Mouse (Mus musculus) telencephalon, adult 2 months (tissue): ENCODE results near the gene Ankrd6.
A peak's percentile ranks its signal among the peaks of the same experiment; 100 is the strongest.

Experiments used
- DNase-seq: peaks from one replicate; pipeline ENCODE4 v3.0.0-alpha.2; 2011; ENCODE audit warnings: low read depth, low spot score

Ankrd6 gene

DNA sequence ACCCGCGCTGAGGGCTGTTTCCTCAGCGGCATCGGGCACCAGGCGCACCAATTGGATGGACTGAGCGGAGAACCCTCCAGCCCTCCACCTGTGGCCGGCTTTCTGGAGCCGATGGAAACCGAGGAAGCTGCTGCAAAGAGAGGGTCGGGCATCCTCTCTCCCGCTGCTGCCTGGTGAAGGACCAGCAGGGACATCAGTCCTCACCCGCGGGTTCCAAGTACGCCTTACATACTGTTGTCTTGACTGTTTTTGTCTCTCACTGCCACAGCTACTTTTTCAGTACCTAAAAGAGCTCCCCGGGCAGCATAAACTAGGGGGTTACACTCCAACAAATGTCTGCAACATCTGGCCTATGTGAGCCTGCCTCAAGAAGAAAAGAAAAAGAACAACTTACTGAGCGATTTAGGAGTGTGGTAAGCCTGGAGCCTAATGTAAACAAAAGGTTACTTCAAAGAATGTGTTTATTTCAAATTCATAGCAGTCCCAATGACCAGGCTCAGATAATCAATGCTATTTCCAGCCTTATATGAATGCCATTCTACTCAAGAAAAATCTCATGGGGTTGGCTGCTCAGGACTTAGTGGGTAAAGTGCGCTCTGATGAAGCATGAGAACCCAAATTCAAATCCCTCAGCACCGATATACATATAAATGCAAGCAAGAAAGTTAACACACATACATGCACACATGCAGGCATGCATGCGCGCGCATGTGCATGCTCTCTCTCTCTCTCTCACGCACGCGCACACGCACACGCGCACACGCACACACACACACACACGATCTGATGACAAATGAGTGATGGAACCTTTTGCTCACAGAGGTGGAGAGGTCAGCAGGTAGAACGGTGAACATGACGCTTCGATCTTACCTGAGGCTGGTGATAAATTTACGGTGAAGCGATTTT is 647 bp upstream of the Ankrd6 start:
- no peak for DNase-seq

DNA sequence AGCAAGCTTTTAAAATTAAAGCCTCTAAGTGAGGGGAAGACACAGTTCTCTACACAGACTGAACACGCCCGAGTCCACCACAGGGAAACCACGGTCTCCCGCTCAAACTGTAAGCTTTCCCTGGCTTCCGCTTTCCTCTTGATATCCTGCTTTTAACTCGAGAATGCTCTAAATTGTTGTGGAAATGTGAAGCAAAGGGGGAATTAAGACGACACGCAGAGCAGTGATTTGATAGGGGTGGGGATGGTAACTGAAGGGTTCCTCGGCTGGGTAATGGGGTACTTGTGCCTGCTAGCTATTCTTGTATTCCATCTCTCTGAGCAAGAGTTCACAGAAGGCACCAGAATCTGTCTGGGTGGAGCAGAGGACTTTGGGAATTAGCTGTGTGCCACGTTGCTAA is 1.9 kb downstream of the Ankrd6 start:
- DNase-seq: no peak

DNA sequence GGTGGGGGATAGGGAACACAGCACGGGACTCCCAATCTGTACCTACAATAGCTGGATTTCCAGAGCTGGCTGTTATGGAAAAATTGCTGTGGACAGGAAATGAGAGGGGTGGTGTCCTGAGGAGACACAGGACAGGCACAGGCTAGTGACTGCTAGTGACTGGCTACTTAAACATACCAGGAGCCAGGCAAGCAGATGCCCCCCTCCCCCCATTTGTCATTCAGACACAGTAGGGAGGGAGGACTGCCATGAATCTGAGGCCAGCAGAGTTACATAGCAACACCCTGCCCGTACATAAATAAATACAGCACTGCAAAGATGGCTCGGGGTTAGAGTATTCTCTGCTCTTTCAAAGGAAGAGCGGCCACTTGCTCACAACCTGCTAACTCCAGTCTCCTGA is 3.0 kb downstream of the Ankrd6 start:
- no peak for DNase-seq

DNA sequence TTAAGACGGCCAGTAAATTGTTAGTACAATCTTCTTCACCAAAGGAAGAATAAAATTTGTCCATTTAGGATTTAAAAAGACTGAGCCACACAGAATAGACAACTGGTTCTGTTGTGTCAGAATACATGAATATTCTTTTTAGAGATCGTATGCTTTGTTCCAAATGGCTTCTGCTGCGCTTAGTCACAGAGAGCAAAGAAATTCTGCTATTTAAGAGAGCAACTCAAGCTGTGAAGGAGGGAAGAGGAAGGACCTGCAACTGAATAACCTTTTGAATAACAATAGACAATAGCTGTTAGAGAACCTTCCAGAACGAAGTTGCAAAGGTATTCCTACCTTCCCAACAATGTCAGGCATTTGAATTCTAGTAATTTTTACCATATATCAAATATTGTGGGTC is 9.7 kb downstream of the Ankrd6 start:
- DNase-seq: no peak

DNA sequence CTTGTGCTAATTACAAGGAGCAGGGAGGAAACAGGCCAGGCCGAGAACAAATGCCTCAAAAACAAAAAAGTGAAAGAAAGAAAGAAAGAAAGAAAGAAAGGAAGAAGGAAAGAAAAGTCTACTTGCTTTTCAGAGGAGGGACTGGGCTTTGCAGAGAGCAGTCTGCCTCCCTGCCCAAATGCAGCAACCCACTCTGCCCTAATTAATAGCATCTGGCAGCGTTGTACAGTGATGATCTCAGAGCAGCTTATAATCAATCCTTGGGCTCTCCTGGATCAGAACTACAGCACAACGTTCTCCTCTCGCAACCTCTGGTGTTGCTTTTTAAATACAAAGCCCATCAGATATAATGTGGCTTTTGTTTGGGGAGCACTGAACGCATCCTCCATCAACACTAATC is 10.7 kb downstream of the Ankrd6 start:
- DNase-seq: no peak

DNA sequence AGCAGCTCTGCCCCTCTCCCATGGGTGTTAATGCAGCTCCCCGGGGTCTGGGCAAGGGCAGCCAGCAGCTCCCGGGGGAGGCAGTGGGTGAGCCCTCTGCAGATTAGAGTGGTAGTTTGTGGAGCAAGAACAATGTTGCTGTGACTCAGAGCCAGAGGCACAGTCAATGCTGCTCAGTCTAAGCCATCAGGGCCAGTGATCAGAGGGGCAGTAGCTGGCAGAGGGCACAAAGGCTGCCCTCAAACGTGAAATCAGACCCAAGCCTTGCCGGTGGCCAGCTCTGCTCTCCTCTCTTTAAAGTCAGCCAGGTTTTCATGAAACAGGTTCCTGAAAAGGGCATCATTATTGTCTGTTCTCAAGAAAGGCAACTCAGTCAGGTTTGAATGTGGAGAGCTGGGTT is 11.1 kb downstream of the Ankrd6 start:
- no peak for DNase-seq

DNA sequence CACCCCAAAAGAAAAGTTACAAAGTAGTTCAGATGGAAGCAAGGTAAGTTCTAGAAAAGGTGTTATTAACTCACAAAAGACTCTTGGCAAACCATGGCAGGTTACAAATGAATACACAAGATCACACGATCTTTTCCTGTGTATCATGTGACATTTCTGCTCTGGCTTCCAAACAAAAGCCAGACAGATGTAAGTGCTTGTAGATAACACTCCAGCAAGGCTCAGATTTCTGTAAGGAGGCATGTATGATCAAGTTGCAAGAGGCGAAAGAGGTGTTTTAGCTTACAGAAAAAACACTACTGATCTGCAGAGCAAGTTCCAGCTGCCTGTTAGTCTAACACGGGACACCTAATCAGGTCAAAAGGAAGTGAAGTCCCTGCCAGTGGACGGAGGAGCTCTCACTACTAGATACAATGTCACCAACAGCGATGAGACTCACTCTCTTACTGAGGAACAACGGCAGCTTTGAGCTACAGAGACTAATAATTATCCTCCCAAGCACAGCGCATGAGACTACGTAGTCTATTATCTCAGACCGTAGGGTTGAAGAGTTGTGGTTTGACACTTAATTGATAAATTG is 13.8 kb downstream of the Ankrd6 start:
- DNase-seq: no peak

DNA sequence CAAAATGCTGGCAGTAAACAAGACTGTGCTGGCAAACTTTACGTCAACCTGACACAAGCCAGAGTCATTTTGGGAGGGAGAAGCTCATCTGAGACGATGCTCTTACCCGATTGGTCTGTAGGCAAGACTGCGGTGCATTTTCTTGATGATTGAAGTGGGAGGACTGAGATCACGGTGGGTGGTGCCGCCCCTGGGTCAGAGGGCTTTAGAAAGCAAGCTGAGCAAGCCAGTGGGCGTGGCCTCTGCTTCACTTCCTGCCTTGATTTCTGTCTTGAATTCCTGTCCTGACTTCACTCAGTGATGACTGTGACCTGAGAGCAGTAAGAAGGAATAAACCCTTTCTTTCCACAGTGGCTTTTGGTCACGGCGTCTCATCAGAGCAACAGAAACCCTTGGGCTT is 18.6 kb downstream of the Ankrd6 start:
- no peak for DNase-seq

DNA sequence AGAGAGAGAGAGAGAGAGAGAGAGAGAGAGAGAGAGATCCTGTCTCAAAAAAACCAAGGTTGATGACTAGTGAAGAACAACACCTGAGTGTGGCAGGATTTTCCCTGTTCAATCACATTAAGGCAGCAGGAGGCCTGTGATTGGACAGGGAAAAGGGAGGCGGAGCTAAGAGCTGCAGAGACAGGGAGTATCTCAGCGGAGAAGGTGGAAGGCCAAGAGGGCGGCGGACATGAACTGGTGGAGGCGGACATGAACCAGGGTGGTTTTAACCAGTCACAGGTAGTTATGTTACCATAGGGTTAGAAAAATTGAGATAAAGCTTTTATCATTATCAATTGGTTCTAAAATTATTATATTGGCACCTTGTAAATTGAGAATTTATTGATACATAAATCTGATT is 20.9 kb downstream of the Ankrd6 start:
- no peak for DNase-seq

DNA sequence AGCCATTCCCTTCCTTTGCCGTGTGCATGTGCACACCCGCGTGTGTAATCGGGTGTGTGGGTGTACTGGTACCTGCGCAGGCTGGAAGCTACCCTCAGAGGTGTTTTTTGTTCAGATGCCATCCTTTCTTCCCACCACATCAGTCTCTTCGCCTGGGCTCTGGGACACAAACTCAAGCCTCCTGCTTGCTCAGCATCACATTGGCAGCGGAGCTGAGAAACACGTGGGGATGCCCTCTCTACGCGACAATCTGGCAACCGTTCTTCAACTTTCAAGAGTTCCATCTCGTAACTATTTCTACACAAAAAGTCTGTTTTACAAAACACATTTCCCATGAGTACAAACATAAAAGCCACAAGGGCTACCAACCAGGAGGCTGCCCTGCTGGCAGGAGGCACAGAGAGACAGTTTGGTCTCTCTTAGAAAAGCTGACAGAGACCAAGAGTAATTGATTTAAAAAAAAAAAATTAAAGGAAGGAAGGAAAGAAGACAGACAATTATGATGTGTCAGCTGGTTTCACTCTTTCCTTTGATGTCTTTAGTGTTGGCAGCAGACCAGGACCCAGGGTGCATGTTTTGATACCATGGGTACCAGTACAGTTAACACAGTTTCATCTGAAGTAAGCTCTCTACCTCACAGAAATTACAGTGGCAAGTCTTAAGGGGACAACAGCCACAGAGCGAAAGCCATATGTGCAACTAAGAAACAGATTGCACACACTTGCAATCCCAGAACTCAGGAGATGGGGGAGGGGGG is 21.8 kb downstream of the Ankrd6 start:
- DNase-seq: no peak

DNA sequence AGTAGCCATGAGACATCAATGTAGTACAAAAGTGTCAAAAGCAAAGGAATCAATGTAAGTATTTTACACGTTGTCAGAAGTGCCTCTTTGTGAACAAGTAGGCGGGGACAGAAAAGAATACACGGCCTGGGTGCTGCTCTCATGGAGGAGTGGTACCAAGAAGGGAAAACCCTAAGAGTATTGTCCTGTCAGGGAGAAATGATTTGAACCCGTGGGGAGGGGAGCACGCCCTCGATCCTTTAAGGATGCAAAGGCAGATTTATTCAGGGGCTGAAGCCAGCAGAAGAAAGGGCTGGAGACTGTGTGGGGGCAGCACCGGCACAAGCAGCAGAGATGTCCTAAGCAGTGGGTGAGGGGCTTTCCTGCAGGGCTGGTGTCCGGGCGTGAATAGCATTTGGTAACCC is 26.7 kb downstream of the Ankrd6 start:
- no peak for DNase-seq

DNA sequence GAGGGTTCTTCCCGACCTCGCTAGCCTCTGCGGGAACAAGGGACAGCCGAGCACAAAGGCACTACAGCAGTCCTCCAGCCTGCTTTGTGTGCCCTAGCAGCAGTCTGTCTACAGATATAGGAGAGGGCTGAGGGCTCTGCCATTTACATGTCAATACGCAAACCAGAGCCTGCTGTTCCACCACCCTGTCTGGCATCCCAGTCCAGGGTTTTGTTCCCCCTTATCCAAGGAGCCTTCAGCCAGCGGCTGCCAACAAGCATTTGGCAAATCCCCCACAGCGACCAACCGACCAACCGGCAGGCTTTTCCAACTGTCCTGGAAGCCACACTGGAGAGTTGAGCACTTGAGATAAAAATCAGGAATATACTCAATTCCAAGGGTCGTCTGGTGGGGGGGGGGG is 27.2 kb downstream of the Ankrd6 start:
- DNase-seq: no peak

DNA sequence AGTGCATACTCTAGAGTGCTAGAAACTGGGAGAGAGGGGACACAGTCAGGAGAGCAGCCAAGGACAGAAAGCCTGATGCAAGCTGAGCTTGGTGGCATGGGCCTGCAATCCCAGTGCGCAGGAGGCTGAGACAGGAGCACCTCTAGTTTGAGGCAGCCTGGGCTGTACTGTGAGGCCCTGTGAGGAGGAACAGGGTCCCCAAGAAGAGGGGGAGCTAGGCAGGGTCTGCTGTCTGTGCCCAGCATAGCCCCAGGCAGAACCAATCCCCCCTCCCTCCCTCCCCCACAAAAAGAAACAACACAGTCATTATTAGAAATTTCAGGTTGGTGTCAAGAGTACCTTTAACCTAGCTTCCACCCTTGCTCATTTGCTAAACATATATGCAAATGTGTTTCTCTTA is 27.8 kb downstream of the Ankrd6 start:
- no peak for DNase-seq

DNA sequence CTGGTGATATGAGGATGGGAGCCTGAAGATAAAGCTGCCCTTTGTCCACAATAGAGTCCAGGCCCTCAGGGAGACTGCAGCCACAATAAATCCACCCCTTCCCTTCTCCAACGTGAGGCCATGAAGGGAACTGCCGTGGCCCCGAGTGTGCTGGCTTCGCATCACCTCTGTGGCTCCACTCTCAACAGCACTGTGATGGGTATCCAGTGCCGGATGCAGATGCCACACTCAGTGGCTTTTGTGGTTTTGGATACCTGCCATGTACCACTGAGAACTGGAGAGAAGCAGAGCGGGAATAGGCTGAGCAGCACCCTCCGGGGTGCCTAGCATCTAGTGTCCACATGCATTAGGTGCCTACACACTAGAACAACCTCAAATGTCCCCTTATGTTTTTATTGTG is 29.8 kb downstream of the Ankrd6 start:
- DNase-seq: no peak

DNA sequence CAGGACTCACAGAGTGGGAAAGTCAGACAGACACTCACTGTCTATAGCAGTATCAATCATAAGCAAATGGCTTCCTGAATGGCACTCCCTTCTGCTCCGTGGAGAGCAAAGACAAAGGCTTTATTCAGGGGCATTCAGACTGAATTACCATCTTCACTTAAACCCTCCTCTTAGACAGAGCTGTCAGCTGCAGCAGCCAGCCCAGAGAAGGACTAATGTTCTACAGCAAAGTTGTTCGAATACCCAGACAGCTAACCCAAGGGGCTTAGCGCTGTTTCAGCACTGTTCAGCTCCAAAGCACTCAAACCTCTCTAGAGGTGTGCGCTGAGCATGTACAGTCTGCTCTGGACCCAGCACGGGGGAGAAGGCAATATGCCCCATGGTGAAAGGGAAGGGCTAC is 32.1 kb downstream of the Ankrd6 start:
- DNase-seq: no peak

DNA sequence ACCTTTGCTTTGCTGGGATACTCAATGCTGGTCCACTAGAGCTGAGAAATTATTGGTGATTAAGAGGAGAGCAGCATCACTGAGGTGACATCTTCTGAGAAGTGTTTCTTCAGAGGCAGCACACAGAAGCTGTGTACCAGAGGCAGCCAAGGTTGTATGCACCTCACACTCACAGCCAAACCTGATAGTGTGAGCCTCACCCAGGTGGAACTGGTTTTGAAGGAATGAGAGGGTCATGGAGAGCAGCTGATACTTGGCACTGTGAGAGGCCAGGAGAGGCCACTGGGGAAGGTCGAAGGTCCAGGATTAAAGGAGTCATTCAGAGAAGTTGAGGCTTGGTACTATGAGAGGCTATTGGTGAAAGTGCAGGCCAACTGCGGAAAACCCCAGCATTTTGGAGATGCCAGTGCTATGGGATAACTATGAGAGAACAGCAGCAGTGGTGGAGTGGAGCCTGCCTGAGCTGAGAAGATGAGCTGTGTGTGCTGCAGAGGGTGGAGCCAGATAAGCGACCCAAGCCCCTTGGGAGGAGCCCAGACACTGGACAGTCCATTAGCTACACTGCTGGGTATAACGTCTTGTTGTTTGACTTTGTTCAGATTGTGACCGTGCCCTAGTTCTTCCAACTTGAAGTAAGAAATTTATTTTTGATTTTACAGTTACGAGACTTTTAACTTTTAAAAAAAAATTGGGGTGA is 33.8 kb downstream of the Ankrd6 start:
- no peak for DNase-seq

DNA sequence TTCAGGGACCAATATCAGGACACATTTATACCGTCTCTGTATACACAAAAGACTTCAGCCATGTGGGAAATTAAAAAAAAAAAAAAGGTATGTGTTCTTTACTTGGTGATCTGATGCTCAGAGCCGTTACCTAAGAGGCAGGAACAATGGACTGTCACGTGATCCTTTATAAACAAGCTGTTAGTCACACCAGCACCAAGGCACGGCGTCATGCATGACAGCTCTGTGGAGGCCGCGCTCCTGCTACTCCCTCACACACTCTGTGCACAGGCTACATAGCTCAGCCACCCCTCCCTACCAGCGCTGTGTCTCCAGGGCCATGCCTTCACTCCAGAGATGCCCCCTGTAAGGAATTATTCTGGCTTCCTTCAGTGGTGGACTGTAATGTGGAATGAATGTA is 34.7 kb downstream of the Ankrd6 start:
- DNase-seq: no peak

DNA sequence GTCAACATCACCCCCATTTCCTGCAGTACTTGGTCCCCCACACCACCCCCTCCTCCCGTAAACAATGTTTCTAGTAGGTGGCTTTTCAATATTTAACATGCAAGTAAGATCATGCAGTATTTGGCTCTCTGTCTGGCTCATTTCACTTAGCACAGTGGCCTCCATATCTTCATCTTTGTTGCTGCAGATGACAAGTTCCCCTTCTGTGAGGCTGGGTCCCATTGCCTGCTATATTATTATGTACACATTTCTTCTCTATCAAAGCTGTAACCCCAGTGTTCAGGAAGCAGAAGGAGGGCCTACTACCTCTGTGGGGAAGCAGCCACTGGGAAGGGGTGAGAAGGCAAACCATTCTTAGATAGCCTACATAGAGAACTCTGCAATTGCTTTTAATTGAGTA is 40.6 kb downstream of the Ankrd6 start:
- DNase-seq: no peak

DNA sequence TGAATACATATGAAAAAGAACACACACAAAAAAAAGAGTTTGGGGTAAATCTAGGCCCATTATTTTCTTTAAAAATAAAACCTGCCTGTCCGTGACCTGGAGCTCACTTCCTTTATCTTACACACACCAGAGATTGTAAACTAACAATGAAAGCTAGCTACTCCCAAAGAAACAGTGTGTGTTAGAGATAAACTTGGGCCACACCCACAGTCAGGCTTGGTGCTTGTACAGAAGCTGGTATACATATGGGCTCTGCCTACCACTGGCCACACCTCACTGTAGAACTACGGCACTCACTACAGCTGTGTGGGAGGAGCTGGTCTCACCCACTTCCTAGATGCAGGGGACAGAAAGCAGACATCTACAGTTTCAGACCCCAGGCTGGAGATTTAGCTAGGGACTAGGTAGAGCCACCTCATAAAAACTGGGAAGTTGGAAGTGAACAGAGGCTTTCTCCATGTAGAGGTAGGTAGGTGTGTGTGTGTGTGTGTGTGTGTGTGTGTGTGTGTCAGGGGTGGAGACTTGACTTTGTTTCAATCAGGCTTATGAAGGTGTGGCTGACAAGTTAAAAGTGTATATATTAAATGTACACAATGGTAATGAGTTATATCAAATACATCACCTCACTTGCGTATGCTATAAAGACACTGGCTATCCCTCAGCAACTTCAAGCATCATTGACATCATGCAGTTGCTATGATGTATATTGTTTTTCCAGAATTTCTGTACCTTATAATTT is 41.2 kb downstream of the Ankrd6 start:
- DNase-seq: no peak

DNA sequence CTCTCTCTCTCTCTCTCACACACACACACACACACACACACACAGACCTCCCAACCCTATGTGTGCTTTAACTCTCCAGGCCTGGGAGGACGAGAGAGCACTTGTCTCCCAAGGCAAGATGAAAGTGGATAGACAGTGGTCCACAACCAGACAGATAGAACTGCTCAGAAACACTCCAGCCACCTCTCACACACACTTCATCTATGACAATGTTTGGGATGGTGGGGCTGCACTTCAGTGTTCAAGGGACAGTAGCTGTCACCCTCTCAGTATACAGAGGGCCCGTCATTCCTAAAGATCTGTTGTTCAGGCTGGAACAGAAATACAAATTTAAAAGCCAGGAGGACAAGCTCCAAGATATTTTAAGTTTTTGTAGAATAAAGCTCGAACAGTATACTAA is 43.0 kb downstream of the Ankrd6 start:
- no peak for DNase-seq

DNA sequence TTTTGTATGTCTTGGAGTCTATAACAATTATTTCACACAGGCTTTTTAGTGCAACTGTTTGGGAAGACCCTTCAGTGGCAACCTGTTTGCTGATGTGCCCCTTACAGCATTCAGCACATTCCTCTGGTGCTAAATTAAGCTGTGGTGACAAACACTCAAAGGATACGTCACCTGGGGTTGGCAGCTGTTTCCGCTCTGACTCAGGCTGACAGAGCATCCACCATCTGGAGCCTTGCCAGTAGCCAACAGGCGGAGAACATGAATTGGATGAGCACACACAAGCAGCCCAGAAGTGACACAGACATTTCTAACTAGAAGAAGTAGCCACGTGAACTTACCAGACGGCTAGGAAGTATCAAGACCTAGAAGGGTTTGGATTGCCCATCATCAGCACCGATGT is 44.0 kb downstream of the Ankrd6 start:
- DNase-seq: peak; percentile 57
